Mouse (Mus musculus): Measurements from ENCODE around the gene Atp5e. TPM values are rescaled to one million over a fixed set of nuclear protein-coding genes. Genes with fewer than 3 reads are reported as not detected.

Gene Atp5e
- polyA plus RNA-seq, 1 experiment from 2014 or later: 673 TPM

DNA sequence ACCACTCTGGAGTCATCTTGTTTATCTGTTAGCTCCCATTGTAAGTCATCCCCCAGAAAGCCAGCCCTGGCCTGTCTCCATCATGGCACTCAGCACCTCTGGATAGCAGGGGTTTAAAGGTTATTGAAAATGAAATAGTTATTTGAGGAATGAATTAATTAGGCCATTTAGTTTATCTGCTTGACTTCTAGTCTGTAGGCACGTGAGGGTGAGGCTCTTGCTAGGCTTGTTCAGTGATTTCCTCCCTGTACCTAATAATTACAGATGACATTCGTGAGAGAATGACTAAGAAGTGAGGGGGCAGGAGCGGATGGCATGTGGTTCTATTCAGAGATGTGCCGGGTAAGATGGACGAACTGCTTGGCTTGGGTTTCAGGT is 9.6 kb upstream of the Atp5e start:
- no peaks in the 10 kb centered on the region for H3K27me3 ChIP-seq (replicated peaks)
- WGBS: 63% methylated on average over 5 of the region's 5 CpGs
- peak overlapping the region; percentile 67 for H3K4me2 ChIP-seq
- H3K4me1 ChIP-seq: peaks cover 17% of the 10 kb centered on the region
- peak overlapping the region; percentile 17; the same call in 1 of the 2 replicates for H3K9ac ChIP-seq
- no peaks in the 10 kb centered on the region; the same call in 1 of the 2 replicates for H3K36me3 ChIP-seq
- no peaks in the 10 kb centered on the region for H3K9me3 ChIP-seq
- peak overlapping the region; percentile 80 for H3K4me3 ChIP-seq (replicated peaks)
- ATAC-seq (ENCODE audit: insufficient read depth, low FRiP score, low read depth): no peak
- H3K27ac ChIP-seq: peak overlapping the region; percentile 83

DNA sequence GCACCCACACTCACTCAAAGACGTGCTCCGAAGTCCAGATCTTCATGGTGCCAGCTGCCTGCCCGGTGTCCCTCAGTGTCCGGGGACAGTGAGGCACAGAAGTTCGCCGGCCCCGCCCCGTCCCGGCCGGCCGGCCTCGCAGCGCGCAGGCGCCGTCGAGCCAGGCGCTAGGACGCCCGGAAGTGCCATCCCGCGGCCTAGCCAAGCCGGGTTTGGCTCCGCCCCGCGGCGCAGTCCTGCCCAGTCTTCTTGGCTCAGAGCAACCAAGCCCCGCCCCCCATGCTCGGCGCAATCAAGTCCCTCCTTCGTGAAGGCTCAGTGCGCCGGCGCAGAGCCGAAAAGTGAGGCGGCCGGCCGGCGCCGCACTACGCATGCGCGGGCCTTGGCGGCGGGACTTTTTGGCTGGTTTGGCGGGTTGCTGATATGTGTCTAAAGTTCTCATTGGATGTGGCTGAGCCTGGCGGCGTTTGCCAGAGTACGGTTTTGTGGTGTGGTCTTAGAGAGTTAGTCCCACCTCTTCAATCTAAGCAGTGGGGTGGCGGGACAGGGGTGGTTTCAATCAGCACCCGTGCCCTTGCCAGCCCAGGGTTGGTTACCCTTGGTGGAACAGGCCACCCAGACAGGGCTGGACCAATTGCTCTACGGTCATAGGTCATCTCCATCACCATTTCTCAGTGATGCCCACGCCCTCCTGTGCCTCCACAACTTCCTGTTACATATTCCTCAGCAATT is 9.1 kb upstream of the Atp5e start, which contains the start of gene Prelid3b:
Gene Prelid3b (minus strand): TSS at position 264 of the 732 bp plus-strand sequence.
- Histone ChIP-seq H3K4me2 (peak within 1 kb of the TSS; percentile 73), H3K27ac (peak within 1 kb of the TSS; percentile 83), H3K27me3 (replicated peaks) (no peaks in the 10 kb centered on the region), H3K9me3 (no peaks in the 10 kb centered on the region), H3K4me3 (replicated peaks) (peak within 1 kb of the TSS; percentile 80), H3K4me1 (peaks cover 17% of the 10 kb centered on the region), H3K9ac (peak within 1 kb of the TSS; percentile 85), H3K36me3 (peaks cover 2% of the 10 kb centered on the region; the same call in 1 of the 2 replicates)
- WGBS: under 1% methylated on average over 52 of the region's 53 CpGs
- peak; percentile 95 for ATAC-seq (ENCODE audit: insufficient read depth, low FRiP score, low read depth)

DNA sequence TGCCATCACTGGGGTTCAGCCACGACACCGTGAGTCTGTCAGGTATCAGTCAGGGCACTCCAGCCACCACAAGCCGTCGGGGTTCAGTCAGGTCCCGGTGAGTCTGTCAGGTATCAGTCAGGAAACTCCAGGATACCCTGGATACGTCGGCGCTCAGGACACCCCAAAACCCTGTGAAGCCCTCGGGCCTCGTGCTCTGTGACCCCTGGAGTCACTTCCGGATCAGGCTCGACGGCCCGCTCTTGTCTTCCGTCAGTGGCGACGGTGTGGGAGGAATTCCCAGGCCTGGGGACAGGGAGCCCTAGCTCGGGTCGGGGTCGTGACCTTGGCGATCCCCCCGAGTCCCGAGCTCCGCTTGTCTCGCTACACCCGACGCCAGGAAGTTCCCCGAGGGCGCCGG is 8.5 kb upstream of the Atp5e start:
- ATAC-seq (ENCODE audit: insufficient read depth, low FRiP score, low read depth): peak; percentile 4; the same call in 1 of the 2 replicates
- Histone ChIP-seq H3K4me2 (peak overlapping the region; percentile 73), H3K27ac (peak overlapping the region; percentile 79), H3K36me3 (peaks cover 3% of the 10 kb centered on the region; the same call in 1 of the 2 replicates), H3K4me1 (peaks cover 17% of the 10 kb centered on the region), H3K4me3 (replicated peaks) (peak overlapping the region; percentile 80), H3K9ac (peak overlapping the region; percentile 85), H3K9me3 (no peaks in the 10 kb centered on the region), H3K27me3 (replicated peaks) (no peaks in the 10 kb centered on the region)
- WGBS: 8% methylated on average over 30 of the region's 30 CpGs

DNA sequence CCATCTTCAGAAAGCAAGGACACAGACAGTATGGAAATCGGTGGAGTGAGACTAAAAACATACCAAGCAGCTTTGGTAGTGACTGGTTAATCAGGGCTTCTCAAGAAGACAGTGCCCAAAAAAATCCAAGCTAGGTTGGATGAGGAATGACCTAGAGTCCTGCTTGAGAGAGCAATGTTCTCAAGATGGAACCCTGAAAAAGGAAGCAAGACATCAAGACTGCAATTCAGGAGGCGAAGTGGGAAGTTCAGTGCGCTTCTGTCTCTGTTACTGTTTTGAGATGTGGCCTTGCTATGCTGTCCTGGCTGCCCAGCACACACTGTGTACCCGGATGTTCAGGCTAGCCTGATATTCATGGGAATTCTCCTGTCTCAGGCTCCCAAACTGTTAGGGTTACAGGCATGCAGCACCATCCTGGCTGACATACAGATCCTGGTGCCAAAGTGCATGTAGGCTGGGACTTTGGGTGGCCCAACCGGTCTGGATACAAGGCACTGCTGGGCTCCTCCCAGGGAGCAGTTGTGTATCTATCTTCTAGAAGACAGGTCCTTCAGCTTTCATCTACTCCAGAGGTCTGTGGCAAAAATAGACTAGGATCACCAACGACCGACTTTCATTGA is 7.0 kb upstream of the Atp5e start:
- Histone ChIP-seq H3K4me3 (replicated peaks) (no peak overlapping the region), H3K27me3 (replicated peaks) (no peaks in the 10 kb centered on the region), H3K36me3 (peaks cover 9% of the 10 kb centered on the region; the same call in 1 of the 2 replicates), H3K9me3 (no peaks in the 10 kb centered on the region), H3K9ac (no peak overlapping the region), H3K4me2 (no peak overlapping the region), H3K27ac (no peak overlapping the region), H3K4me1 (peaks cover 17% of the 10 kb centered on the region)
- no peak for ATAC-seq (ENCODE audit: insufficient read depth, low FRiP score, low read depth)
- WGBS: 87% methylated on average over 7 of the region's 7 CpGs

DNA sequence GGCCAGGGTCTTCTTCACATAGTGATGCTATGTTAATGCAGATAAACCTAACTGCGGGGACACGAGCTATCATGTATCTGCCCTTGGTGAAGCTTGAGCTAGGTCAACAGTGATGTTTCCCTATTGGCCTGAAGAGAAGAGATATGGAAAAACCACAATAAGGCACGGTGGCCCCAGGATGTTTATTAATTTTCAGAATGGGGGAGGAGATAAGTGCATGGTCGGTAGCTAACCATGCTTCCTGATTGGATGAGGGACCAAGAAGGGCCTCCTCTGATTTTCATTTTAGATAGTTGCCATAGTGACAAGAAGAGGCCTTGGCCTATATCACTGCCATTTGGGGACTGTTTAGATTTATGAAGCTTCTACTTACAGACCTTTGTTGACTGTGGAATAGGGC is 6.4 kb upstream of the Atp5e start:
- peaks cover 12% of the 10 kb centered on the region; the same call in 1 of the 2 replicates for H3K36me3 ChIP-seq
- H3K27ac ChIP-seq: no peak overlapping the region
- no peak overlapping the region for H3K4me2 ChIP-seq
- H3K27me3 ChIP-seq (replicated peaks): no peaks in the 10 kb centered on the region
- no peak overlapping the region for H3K4me3 ChIP-seq (replicated peaks)
- no peak overlapping the region for H3K9ac ChIP-seq
- no peaks in the 10 kb centered on the region for H3K9me3 ChIP-seq
- WGBS: 68% methylated on average over 4 of the region's 4 CpGs
- no peak for ATAC-seq (ENCODE audit: insufficient read depth, low FRiP score, low read depth)
- H3K4me1 ChIP-seq: peaks cover 17% of the 10 kb centered on the region

DNA sequence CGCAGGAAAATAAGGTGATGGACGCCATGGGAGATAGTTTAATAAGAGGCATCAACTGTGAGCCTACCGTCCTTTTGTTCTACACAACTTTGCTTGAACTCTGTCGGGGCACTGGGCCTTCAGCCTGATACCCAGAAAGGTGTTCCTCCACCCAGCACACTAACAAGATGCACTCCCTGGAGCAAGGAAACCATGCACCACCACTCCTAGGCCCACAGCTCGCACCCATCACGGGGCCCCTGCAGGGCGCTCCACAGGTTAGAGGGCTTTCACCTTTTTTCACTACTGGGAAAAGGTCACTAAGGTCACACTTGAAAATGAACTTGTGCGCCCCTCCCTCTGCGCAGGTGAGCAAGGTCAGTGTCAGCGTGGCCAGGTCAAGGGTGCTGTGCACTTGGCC is 535 bp downstream of the Atp5e start:
- H3K9ac ChIP-seq: peak overlapping the region; percentile 79
- H3K4me3 ChIP-seq (replicated peaks): peak overlapping the region; percentile 70
- no peaks in the 10 kb centered on the region for H3K27me3 ChIP-seq (replicated peaks)
- WGBS: 36% methylated on average over 10 of the region's 10 CpGs
- peaks cover 35% of the 10 kb centered on the region for H3K36me3 ChIP-seq
- peak overlapping the region; percentile 67 for H3K27ac ChIP-seq
- ATAC-seq (ENCODE audit: insufficient read depth, low FRiP score, low read depth): no peak
- peaks cover 7% of the 10 kb centered on the region for H3K4me1 ChIP-seq
- H3K9me3 ChIP-seq: no peaks in the 10 kb centered on the region
- H3K4me2 ChIP-seq: peak overlapping the region; percentile 97

DNA sequence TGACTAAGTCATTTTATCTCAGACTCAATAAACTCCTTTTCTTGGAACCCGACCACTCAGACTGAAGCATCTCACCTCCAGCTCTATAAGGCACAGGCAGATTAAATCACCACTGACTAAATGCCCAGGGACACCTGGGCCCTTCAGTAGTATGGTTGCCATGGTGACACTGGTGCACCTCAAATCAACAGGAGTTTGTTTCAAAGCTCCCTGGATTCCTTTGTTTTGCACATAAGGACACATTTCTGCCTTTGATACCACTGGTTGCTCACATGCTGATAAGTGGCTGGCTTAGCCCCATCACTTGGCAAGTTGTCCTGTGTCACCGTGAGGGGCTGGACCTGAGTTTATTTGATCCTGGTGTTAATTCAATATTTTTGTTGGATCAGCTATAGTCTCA is 4.5 kb downstream of the Atp5e start:
- Histone ChIP-seq H3K4me2 (no peak overlapping the region), H3K4me1 (peaks cover 7% of the 10 kb centered on the region), H3K9me3 (no peaks in the 10 kb centered on the region), H3K4me3 (replicated peaks) (no peak overlapping the region), H3K9ac (no peak overlapping the region), H3K27ac (no peak overlapping the region), H3K27me3 (replicated peaks) (no peaks in the 10 kb centered on the region), H3K36me3 (peaks cover 23% of the 10 kb centered on the region)
- 62% methylated on average over 2 of the region's 2 CpGs for WGBS
- no peak for ATAC-seq (ENCODE audit: insufficient read depth, low FRiP score, low read depth)

DNA sequence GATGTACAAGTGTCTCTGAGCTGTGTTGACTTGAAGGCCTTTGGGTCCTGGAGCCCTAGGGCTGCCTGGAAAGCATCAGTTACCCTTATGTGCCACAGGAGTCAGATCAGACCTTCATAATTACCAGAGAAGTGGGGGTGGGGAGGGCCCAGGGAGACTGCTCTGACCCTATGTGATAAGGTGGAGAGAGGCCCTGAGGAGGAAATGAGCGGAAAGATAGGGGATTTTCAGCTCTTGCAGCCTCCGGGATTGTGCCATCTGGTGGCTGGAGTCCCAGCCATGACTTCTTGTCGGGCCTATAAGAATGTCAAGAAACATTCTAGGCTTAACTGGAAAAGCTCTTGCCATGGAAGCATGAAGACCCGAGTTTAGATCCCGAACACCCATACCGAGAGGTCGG is 10.2 kb downstream of the Atp5e start:
- H3K9ac ChIP-seq: no peak overlapping the region
- H3K27me3 ChIP-seq (replicated peaks): no peaks in the 10 kb centered on the region
- no peaks in the 10 kb centered on the region for H3K4me1 ChIP-seq
- no peaks in the 10 kb centered on the region for H3K36me3 ChIP-seq
- no peaks in the 10 kb centered on the region for H3K9me3 ChIP-seq
- H3K4me3 ChIP-seq (replicated peaks): no peak overlapping the region
- no peak overlapping the region for H3K27ac ChIP-seq
- WGBS: 64% methylated on average over 7 of the region's 7 CpGs
- H3K4me2 ChIP-seq: no peak overlapping the region
- ATAC-seq (ENCODE audit: insufficient read depth, low FRiP score, low read depth): peak; percentile 94

DNA sequence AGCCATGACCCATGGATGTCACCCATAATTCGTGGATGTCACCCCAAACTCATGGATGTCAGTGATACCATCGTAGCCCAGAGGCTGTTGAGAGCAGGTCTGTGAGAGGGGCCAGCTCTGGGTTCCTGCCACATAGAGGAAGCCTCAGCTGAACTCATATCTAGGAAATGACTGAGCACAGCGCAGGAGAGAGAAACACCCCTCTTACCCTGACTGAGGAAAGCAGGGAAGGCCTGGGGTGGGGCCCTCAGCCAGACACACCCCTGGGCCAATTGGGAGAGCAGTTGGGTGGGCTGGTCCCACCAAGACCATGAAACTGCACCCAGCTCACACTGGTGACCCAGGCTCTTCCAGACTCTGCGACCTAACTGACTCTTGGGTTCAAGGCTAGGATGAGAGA is 13.6 kb downstream of the Atp5e start, which contains the start of gene Tubb1:
Gene Tubb1 (plus strand): TSS at position 343 of the 400 bp plus-strand sequence.
- H3K27ac ChIP-seq: no peak within 1 kb of the TSS
- H3K4me3 ChIP-seq (replicated peaks): no peak within 1 kb of the TSS
- H3K4me1 ChIP-seq: peaks cover 4% of the 10 kb centered on the region; the same call in 1 of the 2 replicates
- no peak within 1 kb of the TSS for H3K9ac ChIP-seq
- 65% methylated on average over 4 of the region's 4 CpGs for WGBS
- no peaks in the 10 kb centered on the region for H3K27me3 ChIP-seq (replicated peaks)
- no peaks in the 10 kb centered on the region for H3K36me3 ChIP-seq
- H3K4me2 ChIP-seq: no peak within 1 kb of the TSS
- ATAC-seq (ENCODE audit: insufficient read depth, low FRiP score, low read depth): no peak
- H3K9me3 ChIP-seq: no peaks in the 10 kb centered on the region

DNA sequence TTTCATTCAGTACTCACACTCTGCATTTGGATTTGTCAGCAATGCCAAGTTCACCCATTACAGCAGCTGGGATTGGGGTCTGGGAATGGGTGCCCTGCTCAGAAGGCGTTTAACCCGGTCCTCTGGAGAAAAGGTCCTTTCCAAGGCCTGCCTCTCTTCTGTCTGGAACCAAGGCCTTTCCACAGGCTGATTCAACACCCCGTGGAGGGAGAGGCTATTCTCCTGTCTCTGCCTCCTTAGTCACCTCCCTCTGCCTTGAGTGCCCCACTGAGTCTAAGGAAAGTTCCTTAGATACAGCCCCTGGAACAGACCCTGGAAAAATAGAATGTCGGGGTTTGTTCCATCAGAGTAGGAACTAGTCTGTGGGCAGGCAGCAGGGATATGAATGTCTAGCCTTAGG is 15.5 kb downstream of the Atp5e start:
- peaks cover 4% of the 10 kb centered on the region; the same call in 1 of the 2 replicates for H3K4me1 ChIP-seq
- no peaks in the 10 kb centered on the region for H3K36me3 ChIP-seq
- no peak overlapping the region for H3K27ac ChIP-seq
- H3K9ac ChIP-seq: no peak overlapping the region
- 80% methylated on average over 4 of the region's 4 CpGs for WGBS
- ATAC-seq (ENCODE audit: insufficient read depth, low FRiP score, low read depth): no peak
- no peaks in the 10 kb centered on the region for H3K27me3 ChIP-seq (replicated peaks)
- no peak overlapping the region for H3K4me3 ChIP-seq (replicated peaks)
- no peak overlapping the region for H3K4me2 ChIP-seq
- no peaks in the 10 kb centered on the region for H3K9me3 ChIP-seq

DNA sequence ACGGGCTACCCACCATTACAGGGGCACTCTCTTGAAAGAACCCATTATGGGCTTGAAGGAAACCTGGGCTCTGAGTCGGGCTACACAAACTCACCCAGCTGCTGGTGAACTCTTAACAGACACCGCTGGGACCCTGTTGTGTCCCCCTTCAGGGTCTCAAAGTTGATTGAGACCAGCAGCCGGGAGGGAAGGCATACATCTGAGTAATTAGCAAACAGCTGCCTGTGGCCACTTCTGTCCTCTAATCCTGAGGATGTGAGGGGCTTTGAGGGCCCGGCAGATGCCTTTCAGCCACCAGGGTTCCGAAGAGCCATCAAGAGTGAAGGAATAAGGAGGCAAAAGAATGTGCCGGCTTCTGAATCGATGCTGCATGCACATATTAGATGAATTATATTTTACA is 17.0 kb downstream of the Atp5e start:
- Histone ChIP-seq H3K27me3 (replicated peaks) (no peaks in the 10 kb centered on the region), H3K4me2 (no peak overlapping the region), H3K36me3 (no peaks in the 10 kb centered on the region), H3K4me3 (replicated peaks) (no peak overlapping the region), H3K27ac (no peak overlapping the region), H3K9me3 (no peaks in the 10 kb centered on the region), H3K9ac (no peak overlapping the region), H3K4me1 (peaks cover 7% of the 10 kb centered on the region; the same call in 1 of the 2 replicates)
- 66% methylated on average over 8 of the region's 8 CpGs for WGBS
- no peak for ATAC-seq (ENCODE audit: insufficient read depth, low FRiP score, low read depth)

DNA sequence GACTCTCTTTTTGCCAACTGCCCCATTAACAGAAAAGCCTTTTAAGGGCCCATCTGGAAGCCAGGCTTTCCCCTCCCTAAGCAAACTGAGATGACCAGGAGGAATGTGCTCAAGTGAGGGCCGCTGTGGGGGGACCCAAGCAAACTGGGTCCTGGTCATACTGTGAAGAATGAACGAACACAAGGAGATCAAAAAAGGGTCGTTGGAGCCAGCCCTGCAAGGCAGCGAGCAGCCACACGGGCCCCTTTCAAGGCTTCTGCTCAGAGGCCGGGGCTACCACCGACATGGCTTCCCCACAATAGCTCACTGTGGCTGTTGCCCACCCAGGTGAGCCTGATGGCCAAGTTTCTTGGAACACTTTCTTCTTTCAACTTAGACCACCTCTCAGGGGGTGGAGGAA is 17.4 kb downstream of the Atp5e start:
- Histone ChIP-seq H3K4me1 (peaks cover 11% of the 10 kb centered on the region; the same call in 1 of the 2 replicates), H3K9me3 (no peaks in the 10 kb centered on the region), H3K27me3 (replicated peaks) (no peaks in the 10 kb centered on the region), H3K36me3 (no peaks in the 10 kb centered on the region), H3K27ac (no peak overlapping the region), H3K9ac (no peak overlapping the region), H3K4me3 (replicated peaks) (no peak overlapping the region), H3K4me2 (no peak overlapping the region)
- 49% methylated on average over 7 of the region's 7 CpGs for WGBS
- no peak for ATAC-seq (ENCODE audit: insufficient read depth, low FRiP score, low read depth)
